Mouse (Mus musculus) midbrain, postnatal 0 days (tissue): ENCODE results near the gene Cnpy3. TPM values are rescaled to one million over a fixed set of nuclear protein-coding genes. Genes with fewer than 3 reads are reported as not detected.
"Not testable (repeated sequence)": the region's sequence is repeated elsewhere in the genome, so short reads cannot be mapped to it uniquely, and the experiment has no call there.

ENCODE experiments used
- ATAC-seq: fragments of 200-750 bp; cut with Nextera tagmentation; 2 replicates; pipeline ENCODE4 v1.8.0; 2017; ENCODE audit warnings: moderate number of reproducible peaks, mild to moderate bottlenecking, moderate TSS enrichment, moderate library complexity; ENCODE audit not compliant: low FRiP score
- DNase-seq: peaks from one replicate; pipeline ENCODE4 v3.0.0-alpha.2; 2015; ENCODE audit warnings: low spot score
- H3K27ac ChIP-seq: fragments of 300-500 bp; sonication (generic); 2 replicates; pipeline ENCODE4 v1.5.1; 2014; ENCODE audit warnings: low read depth, mild to moderate bottlenecking, low read length, mixed read lengths
- H3K27me3 ChIP-seq: fragments of 300-500 bp; sonication (generic); 2 replicates; pipeline ENCODE4 v1.6.1; 2014; ENCODE audit warnings: low read length, control low read depth, mixed read lengths; ENCODE audit not compliant: insufficient read depth
- H3K36me3 ChIP-seq: fragments of 300-500 bp; sonication (generic); 2 replicates; pipeline ENCODE4 v1.6.1; 2014; ENCODE audit warnings: low read length, control low read depth, mixed read lengths; ENCODE audit not compliant: insufficient read depth
- H3K4me1 ChIP-seq: fragments of 300-500 bp; sonication (generic); 2 replicates; pipeline ENCODE4 v1.6.1; 2014; ENCODE audit warnings: mild to moderate bottlenecking, control low read depth, antibody characterized with exemption, low read length, mixed read lengths; ENCODE audit not compliant: insufficient read depth
- H3K4me2 ChIP-seq: fragments of 300-500 bp; sonication (generic); 2 replicates; pipeline ENCODE4 v1.6.1; 2014; ENCODE audit warnings: low read depth, mild to moderate bottlenecking, low read length, mixed read lengths; ENCODE audit not compliant: poor library complexity, severe bottlenecking
- H3K4me3 ChIP-seq: fragments of 300-500 bp; sonication (generic); 2 replicates; pipeline ENCODE4 v1.5.1; 2014; ENCODE audit warnings: low read depth, mild to moderate bottlenecking, low read length, moderate library complexity
- H3K9ac ChIP-seq: fragments of 300-500 bp; sonication (generic); replicated peaks from 2 replicates; pipeline ENCODE4 v1.6.1; 2014; ENCODE audit warnings: mild to moderate bottlenecking, low read length, moderate library complexity, mixed read lengths; ENCODE audit not compliant: poor library complexity, severe bottlenecking
- H3K9me3 ChIP-seq: fragments of 300-500 bp; sonication (generic); 2 replicates; pipeline ENCODE4 v1.6.1; 2016; ENCODE audit warnings: low read length, control low read depth
- CTCF ChIP-seq: IDR thresholded peaks from 2 replicates; pipeline ENCODE4 v1.5.1; 2016; ENCODE audit warnings: antibody characterized with exemption, mild to moderate bottlenecking
- WGBS: fragments of 180-500 bp; shearing (Covaris S2); extraction: QIAGEN DNeasy Blood & Tissue Kit; methylation state at CpG from one replicate; pipeline ENCODE4 v1.1.7; 2014; 5-methylcytosine and 5-hydroxymethylcytosine counted together
- polyA plus RNA-seq: library from polyadenylated mRNA; unstranded; fragments of >200 nt; fragmentation: Nextera tagmentation; extraction: Ambion mirVana; gene quantifications from 2 replicates; pipeline ENCODE4 v1.2.1, GENCODE M21; 2015
- total RNA-seq: library from RNA; depleted of rRNA; stranded (reverse); fragments of >200 nt; gene quantifications from 2 replicates; pipeline ENCODE4 v1.2.3, GENCODE M21; 2014; rRNA removed

Gene Cnpy3
- total RNA-seq, result 62.0 and 74.6 TPM in 2 replicates
- polyA plus RNA-seq, result 70.7 and 74.4 TPM in 2 replicates

GRCm38 (mm10) chr17:46751794-46752556 is at the start of gene Cnpy3:
TSS of gene Cnpy3 (minus strand) at chr17:46752214.
- no peak for TF ChIP-seq CTCF
- WGBS, result under 1% methylated on average over 58 of the region's 58 CpGs
- Histone ChIP-seq H3K9me3 (no peaks in the 10 kb centered on the region), H3K36me3 (no peaks in the 10 kb centered on the region), H3K4me3 (peak within 1 kb of the TSS; percentile 47), H3K9ac (peak within 1 kb of the TSS; percentile 60), H3K4me1 (peaks cover 4% of the 10 kb centered on the region; the same call in 1 of the 2 replicates), H3K27me3 (no peaks in the 10 kb centered on the region; the same call in 1 of the 2 replicates), H3K27ac (peak within 1 kb of the TSS; percentile 85), H3K4me2 (peak within 1 kb of the TSS; percentile 59)
- peak; percentile 99 for DNase-seq
- peak; percentile 98 for ATAC-seq

GRCm38 (mm10) chr17:46801761-46802160 is 49.7 kb upstream of the Cnpy3 start:
- H3K27me3 ChIP-seq, result no peaks in the 10 kb centered on the region
- DNase-seq (no peak), ATAC-seq (no peak)
- no peak overlapping the region for H3K4me3 ChIP-seq
- no peak overlapping the region for H3K27ac ChIP-seq
- WGBS, result 88% methylated on average over 6 of the region's 6 CpGs
- TF ChIP-seq CTCF, result no peak
- H3K36me3 ChIP-seq, result peaks cover 53% of the 10 kb centered on the region
- no peaks in the 10 kb centered on the region for H3K9me3 ChIP-seq
- H3K4me2 ChIP-seq, result no peak overlapping the region
- no peak overlapping the region for H3K9ac ChIP-seq
- H3K4me1 ChIP-seq, result no peaks in the 10 kb centered on the region

GRCm38 (mm10) chr17:46799680-46800079 is 47.7 kb upstream of the Cnpy3 start:
- Histone ChIP-seq H3K27me3 (no peaks in the 10 kb centered on the region), H3K4me3 (no peak overlapping the region), H3K27ac (no peak overlapping the region), H3K4me2 (no peak overlapping the region), H3K4me1 (no peaks in the 10 kb centered on the region), H3K9me3 (no peaks in the 10 kb centered on the region), H3K36me3 (peaks cover 37% of the 10 kb centered on the region), H3K9ac (no peak overlapping the region)
- TF ChIP-seq CTCF, result no peak
- ATAC-seq, result no peak
- 83% methylated on average over 10 of the region's 10 CpGs for WGBS
- DNase-seq, result no peak

- H3K4me3 ChIP-seq, result no peak overlapping the region
- H3K27ac ChIP-seq, result no peak overlapping the region
- 34% methylated on average over 4 of the region's 8 CpGs for WGBS
- no peak for TF ChIP-seq CTCF
- no peak overlapping the region for H3K4me2 ChIP-seq
- no peaks in the 10 kb centered on the region for H3K4me1 ChIP-seq
- no peak for ATAC-seq
- H3K27me3 ChIP-seq, result no peaks in the 10 kb centered on the region
- no peak overlapping the region for H3K9ac ChIP-seq
- H3K36me3 ChIP-seq, result peaks cover 37% of the 10 kb centered on the region
- no peak for DNase-seq
- no peaks in the 10 kb centered on the region for H3K9me3 ChIP-seq
These were observed 45.4 kb upstream of the Cnpy3 start for GRCm38 (mm10) chr17:46797386-46797785.

- DNase-seq (no peak), ATAC-seq (no peak)
- Histone ChIP-seq H3K9me3 (no peaks in the 10 kb centered on the region), H3K4me1 (no peaks in the 10 kb centered on the region), H3K36me3 (peaks cover 31% of the 10 kb centered on the region), H3K4me3 (no peak overlapping the region), H3K9ac (no peak overlapping the region), H3K27me3 (no peaks in the 10 kb centered on the region), H3K4me2 (no peak overlapping the region), H3K27ac (no peak overlapping the region)
- 96% methylated on average over 4 of the region's 4 CpGs for WGBS
- no peak for TF ChIP-seq CTCF
These were observed 44.7 kb upstream of the Cnpy3 start for GRCm38 (mm10) chr17:46796743-46797142.

GRCm38 (mm10) chr17:46792963-46793362 is 40.9 kb upstream of the Cnpy3 start:
- H3K4me1 ChIP-seq, result no peaks in the 10 kb centered on the region
- H3K27ac ChIP-seq, result no peak overlapping the region
- H3K27me3 ChIP-seq, result no peaks in the 10 kb centered on the region
- H3K36me3 ChIP-seq, result no peaks in the 10 kb centered on the region
- H3K4me3 ChIP-seq, result no peak overlapping the region
- H3K9ac ChIP-seq, result no peak overlapping the region
- no peak for TF ChIP-seq CTCF
- H3K4me2 ChIP-seq, result no peak overlapping the region
- ATAC-seq (no peak), DNase-seq (no peak)
- 73% methylated on average over 2 of the region's 2 CpGs for WGBS
- H3K9me3 ChIP-seq, result no peaks in the 10 kb centered on the region

GRCm38 (mm10) chr17:46787974-46788373 is 36.0 kb upstream of the Cnpy3 start:
- H3K4me1 ChIP-seq, H3K9me3 ChIP-seq, H3K4me3 ChIP-seq, ATAC-seq, H3K4me2 ChIP-seq, DNase-seq, H3K27me3 ChIP-seq, H3K36me3 ChIP-seq, H3K27ac ChIP-seq, H3K9ac ChIP-seq: not testable (repeated sequence)
- WGBS, result 61% methylated on average over 2 of the region's 2 CpGs
